Mouse (Mus musculus) left cerebral cortex, postnatal 25 days (tissue): Measurements from ENCODE around the gene Wdr35. TPM values are rescaled to one million over a fixed set of nuclear protein-coding genes. Genes with fewer than 3 reads are reported as not detected.
A peak's percentile ranks its signal among the peaks of the same experiment; 100 is the strongest.

Experiments used
- DNase-seq, 2 experiments: peaks; one replicate each; pipeline ENCODE4 v3.0.0; 2022; ENCODE audit warnings: low spot score in 2 of 2, mixed read lengths in 1 of 2
- intact Hi-C: fragments of 180-260 bp; cut with DNase I; formaldehyde crosslinking; loops from one replicate; pipeline ENCODE4 v1.15.1; 2025
- total RNA-seq, 2 experiments: library from RNA; stranded (reverse); gene quantifications; 2 replicates each; pipeline ENCODE4 v1.2.3; 2021

The Wdr35 gene
- total RNA-seq, 2 experiments from 2014 or later = 44.9 to 46.1 TPM

GRCm38 (mm10) chr12:9042759-9043158 lies 69.1 kb downstream of the Wdr35 start:
- intact Hi-C loops = no loop called here
- DNase-seq = no peak

GRCm38 (mm10) chr12:9044666-9045065 lies 71.0 kb downstream of the Wdr35 start:
- DNase-seq = no peak
- intact Hi-C loops = no loop called here

- intact Hi-C loops = no loop called here
- DNase-seq = no peak
These were observed 73.0 kb downstream of the Wdr35 start for GRCm38 (mm10) chr12:9046674-9047073.

GRCm38 (mm10) chr12:9048090-9048489 lies 74.4 kb downstream of the Wdr35 start:
- DNase-seq = no peak
- intact Hi-C loops = no loop called here

GRCm38 (mm10) chr12:9050824-9051223 lies 77.1 kb downstream of the Wdr35 start:
- intact Hi-C loops = loop anchor here (5.0 kb wide), 1 partner anchor 521 kb away; the partner anchor contains the start of gene Osr1
- no peak for DNase-seq

GRCm38 (mm10) chr12:9052075-9052829 lies 78.6 kb downstream of the Wdr35 start:
- peak; percentile 78 to 85 for DNase-seq
- intact Hi-C loops = loop anchor here (1.0 to 5.0 kb wide), 5 partner anchors 520 to 1537 kb away; partner anchors contain the start of gene Osr1

GRCm38 (mm10) chr12:9053345-9053744 lies 79.7 kb downstream of the Wdr35 start:
- DNase-seq = no peak
- intact Hi-C loops = loop anchor here (2.0 to 5.0 kb wide), 4 partner anchors 519 to 1535 kb away; partner anchors contain the start of gene Osr1

GRCm38 (mm10) chr12:9054012-9054411 lies 80.3 kb downstream of the Wdr35 start:
- DNase-seq = no peak
- intact Hi-C loops = loop anchor here (5.0 kb wide), 1 partner anchor 518 kb away; the partner anchor contains the start of gene Osr1

GRCm38 (mm10) chr12:9055269-9055668 lies 81.6 kb downstream of the Wdr35 start:
- intact Hi-C loops = no loop called here
- DNase-seq = no peak

GRCm38 (mm10) chr12:9059502-9059901 lies 85.8 kb downstream of the Wdr35 start:
- intact Hi-C loops = no loop called here
- no peak for DNase-seq

- intact Hi-C loops = no loop called here
- no peak for DNase-seq
These were observed 86.3 kb downstream of the Wdr35 start for GRCm38 (mm10) chr12:9059965-9060364.

- DNase-seq = no peak
- intact Hi-C loops = no loop called here
These were observed 89.9 kb downstream of the Wdr35 start for GRCm38 (mm10) chr12:9063611-9064010.

GRCm38 (mm10) chr12:9071058-9071457 lies 97.4 kb downstream of the Wdr35 start:
- no peak for DNase-seq

GRCm38 (mm10) chr12:9071493-9071892 lies 97.8 kb downstream of the Wdr35 start:
- no peak for DNase-seq
- intact Hi-C loops = no loop called here

More at GRCm38 (mm10) chr12:9071058-9071457, 97.4 kb downstream of the Wdr35 start:
- intact Hi-C loops = no loop called here

- DNase-seq = peak in 1 of 2 experiments; percentile 21
- intact Hi-C loops = no loop called here
These were observed 103.9 kb downstream of the Wdr35 start for GRCm38 (mm10) chr12:9077554-9078125.

Other genes with a start within 250 kb of the Wdr35 start
- 1 to 10 TPM; 1.3 to 1.6 TPM for gene Sdc1, start 202.6 kb upstream of the Wdr35 start, total RNA-seq
- gene Laptm4a, start 52.2 kb upstream of the Wdr35 start, total RNA-seq = 100 to 1,000 TPM; 173 to 188 TPM
- gene Matn3, start 26.0 kb upstream of the Wdr35 start, total RNA-seq = under 1 TPM; 0.11 to 0.18 TPM
- 1 to 10 TPM; 3.2 to 5.2 TPM for gene Ttc32, start 56.1 kb downstream of the Wdr35 start, total RNA-seq